Mouse (Mus musculus) kidney, adult 9 months (tissue): Measurements from ENCODE around the gene Gal3st2c.
A peak's percentile ranks its signal among the peaks of the same experiment; 100 is the strongest.
"Not testable (repeated sequence)": the region's sequence is repeated elsewhere in the genome, so short reads cannot be mapped to it uniquely, and the experiment has no call there.

ENCODE experiments used
- DNase-seq: peaks from one replicate; pipeline ENCODE4 v3.0.0; 2022

Gal3st2c gene

GRCm38 (mm10) chr1:93990209-93990608 lies at the start of gene Gal3st2c:
Gene Gal3st2c, plus strand, starts transcription at chr1:93990509.
- not testable (repeated sequence) for DNase-seq

GRCm38 (mm10) chr1:93949087-93949486 lies 41.2 kb upstream of the Gal3st2c start:
- not testable (repeated sequence) for DNase-seq

- not testable (repeated sequence) for DNase-seq
These were observed 23.8 kb upstream of the Gal3st2c start for GRCm38 (mm10) chr1:93966489-93966888.

GRCm38 (mm10) chr1:93970380-93970779 lies 19.9 kb upstream of the Gal3st2c start:
- not testable (repeated sequence) for DNase-seq

GRCm38 (mm10) chr1:93970797-93971196 lies 19.5 kb upstream of the Gal3st2c start:
- not testable (repeated sequence) for DNase-seq

GRCm38 (mm10) chr1:93975764-93976163 lies 14.5 kb upstream of the Gal3st2c start:
- DNase-seq: not testable (repeated sequence)

GRCm38 (mm10) chr1:93978287-93978686 lies 12.0 kb upstream of the Gal3st2c start:
- not testable (repeated sequence) for DNase-seq

GRCm38 (mm10) chr1:93980932-93981331 lies 9.4 kb upstream of the Gal3st2c start:
- not testable (repeated sequence) for DNase-seq

- DNase-seq: no peak
These were observed 4.1 kb upstream of the Gal3st2c start for GRCm38 (mm10) chr1:93986167-93986566.

GRCm38 (mm10) chr1:93988786-93989185 lies 1.5 kb upstream of the Gal3st2c start:
- DNase-seq: no peak

- DNase-seq: not testable (repeated sequence)
These were observed 759 bp downstream of the Gal3st2c start for GRCm38 (mm10) chr1:93991068-93991467.

- DNase-seq: not testable (repeated sequence)
These were observed 1.2 kb downstream of the Gal3st2c start for GRCm38 (mm10) chr1:93991491-93991890.

- no peak for DNase-seq
These were observed 10.7 kb downstream of the Gal3st2c start for GRCm38 (mm10) chr1:94001023-94001422.

GRCm38 (mm10) chr1:94005954-94006506 lies 15.7 kb downstream of the Gal3st2c start:
- not testable (repeated sequence) for DNase-seq

GRCm38 (mm10) chr1:94008826-94009225 lies 18.5 kb downstream of the Gal3st2c start:
- not testable (repeated sequence) for DNase-seq

- no peak for DNase-seq
These were observed 21.3 kb downstream of the Gal3st2c start for GRCm38 (mm10) chr1:94011643-94012042.

- no peak for DNase-seq
These were observed 29.8 kb downstream of the Gal3st2c start, which contains the start of gene Neu4 for GRCm38 (mm10) chr1:94020151-94020550. Gene Neu4, plus strand, starts transcription at chr1:94020451.

GRCm38 (mm10) chr1:94027506-94028108 lies 37.3 kb downstream of the Gal3st2c start:
- no peak for DNase-seq

- no peak for DNase-seq
These were observed 38.4 kb downstream of the Gal3st2c start for GRCm38 (mm10) chr1:94028741-94029140.

- DNase-seq: no peak
These were observed 42.8 kb downstream of the Gal3st2c start for GRCm38 (mm10) chr1:94033075-94033602.

GRCm38 (mm10) chr1:94034984-94035743 lies 44.9 kb downstream of the Gal3st2c start:
- DNase-seq: peak; percentile 54

GRCm38 (mm10) chr1:94040391-94040790 lies 50.1 kb downstream of the Gal3st2c start:
- no peak for DNase-seq

GRCm38 (mm10) chr1:94045559-94045958 lies 55.2 kb downstream of the Gal3st2c start:
- no peak for DNase-seq

- no peak for DNase-seq
These were observed 56.2 kb downstream of the Gal3st2c start for GRCm38 (mm10) chr1:94046544-94046943.
